Mouse (Mus musculus): ENCODE data around the gene Lrrfip2.

Gene Lrrfip2

GRCm38 (mm10) chr9:111166612-111167011 lies 49.2 kb downstream of the Lrrfip2 start:
- DNase-seq (ENCODE audit: low spot score) = no peak

- DNase-seq (ENCODE audit: low spot score) = no peak
These were observed 53.0 kb downstream of the Lrrfip2 start for GRCm38 (mm10) chr9:111170430-111170829.

- no peak for DNase-seq (ENCODE audit: low spot score)
These were observed 56.7 kb downstream of the Lrrfip2 start for GRCm38 (mm10) chr9:111174071-111174470.

GRCm38 (mm10) chr9:111178971-111179370 lies 61.6 kb downstream of the Lrrfip2 start:
- no peak for DNase-seq (ENCODE audit: low spot score)

GRCm38 (mm10) chr9:111182176-111182575 lies 64.8 kb downstream of the Lrrfip2 start:
- no peak for DNase-seq (ENCODE audit: low spot score)

GRCm38 (mm10) chr9:111184929-111185328 lies 67.5 kb downstream of the Lrrfip2 start:
- no peak for DNase-seq (ENCODE audit: low spot score)

GRCm38 (mm10) chr9:111186861-111187260 lies 69.5 kb downstream of the Lrrfip2 start:
- no peak for DNase-seq (ENCODE audit: low spot score)

GRCm38 (mm10) chr9:111188731-111189130 lies 71.3 kb downstream of the Lrrfip2 start:
- no peak for DNase-seq (ENCODE audit: low spot score)

- DNase-seq (ENCODE audit: low spot score) = no peak
These were observed 75.8 kb downstream of the Lrrfip2 start for GRCm38 (mm10) chr9:111193211-111193610.

GRCm38 (mm10) chr9:111197116-111197515 lies 79.7 kb downstream of the Lrrfip2 start:
- DNase-seq (ENCODE audit: low spot score) = no peak

GRCm38 (mm10) chr9:111197712-111198111 lies 80.3 kb downstream of the Lrrfip2 start:
- no peak for DNase-seq (ENCODE audit: low spot score)

GRCm38 (mm10) chr9:111198332-111198731 lies 80.9 kb downstream of the Lrrfip2 start:
- no peak for DNase-seq (ENCODE audit: low spot score)

GRCm38 (mm10) chr9:111200208-111200607 lies 82.8 kb downstream of the Lrrfip2 start:
- DNase-seq (ENCODE audit: low spot score) = no peak

GRCm38 (mm10) chr9:111204601-111205375 lies 87.4 kb downstream of the Lrrfip2 start:
- DNase-seq (ENCODE audit: low spot score) = no peak

- peak; percentile 10 for DNase-seq (ENCODE audit: low spot score)
These were observed 90.3 kb downstream of the Lrrfip2 start for GRCm38 (mm10) chr9:111207683-111208082.

- DNase-seq (ENCODE audit: low spot score) = no peak
These were observed 90.8 kb downstream of the Lrrfip2 start for GRCm38 (mm10) chr9:111208185-111208584.

- DNase-seq (ENCODE audit: low spot score) = no peak
These were observed 91.8 kb downstream of the Lrrfip2 start for GRCm38 (mm10) chr9:111209158-111209699.

- DNase-seq (ENCODE audit: low spot score) = no peak
These were observed 93.0 kb downstream of the Lrrfip2 start for GRCm38 (mm10) chr9:111210412-111210811.

GRCm38 (mm10) chr9:111211122-111212041 lies 94.0 kb downstream of the Lrrfip2 start:
- DNase-seq (ENCODE audit: low spot score) = no peak

- no peak for DNase-seq (ENCODE audit: low spot score)
These were observed 96.1 kb downstream of the Lrrfip2 start for GRCm38 (mm10) chr9:111213501-111213900.

GRCm38 (mm10) chr9:111216424-111216823 lies 99.0 kb downstream of the Lrrfip2 start:
- DNase-seq (ENCODE audit: low spot score) = no peak

GRCm38 (mm10) chr9:111220551-111221080 lies 103.2 kb downstream of the Lrrfip2 start:
- no peak for DNase-seq (ENCODE audit: low spot score)

Measured in embryo, embryonic 10.5 days (tissue).